Mouse (Mus musculus) CD4-positive helper T cell, adult 2 months (primary cell): ENCODE measurements around the gene Nt5c3b.

ENCODE experiments used
- DNase-seq: peaks from one replicate; pipeline ENCODE4 v3.0.0-alpha.2; 2012; ENCODE audit warnings: low read depth, missing footprints, low spot score

Gene Nt5c3b

GRCm38 (mm10) chr11:100379311-100379710 lies 62.3 kb downstream of the Nt5c3b start:
- DNase-seq, result no peak

- DNase-seq, result no peak
Observed at GRCm38 (mm10) chr11:100378446-100378845, 63.2 kb downstream of the Nt5c3b start.

GRCm38 (mm10) chr11:100377989-100378388 lies 63.6 kb downstream of the Nt5c3b start:
- DNase-seq, result no peak

- DNase-seq, result no peak
Observed at GRCm38 (mm10) chr11:100376746-100377389, 64.7 kb downstream of the Nt5c3b start.

GRCm38 (mm10) chr11:100376005-100376404 lies 65.6 kb downstream of the Nt5c3b start:
- DNase-seq, result no peak

GRCm38 (mm10) chr11:100375127-100375526 lies 66.5 kb downstream of the Nt5c3b start:
- DNase-seq, result no peak
